Mouse (Mus musculus): ENCODE data around the gene L1cam. TPM values are rescaled to one million over a fixed set of nuclear protein-coding genes. Genes with fewer than 3 reads are reported as not detected.

The L1cam gene
- total RNA-seq, 2 experiments from 2014 or later: 2.2 to 2.3 TPM

Other genes starting within 250 kb of the L1cam start
- gene Pnck, start 236.0 kb downstream of the L1cam start, total RNA-seq (2021): 1 to 10 TPM; 5.0 to 7.6 TPM
- gene Slc6a8, start 223.0 kb downstream of the L1cam start, total RNA-seq (2021): 100 to 1,000 TPM; 123 to 125 TPM
- gene Bcap31, start 179.9 kb downstream of the L1cam start, total RNA-seq (2021): 10 to 100 TPM; 76.5 to 81.9 TPM
- gene Abcd1, start 179.5 kb downstream of the L1cam start, total RNA-seq (2021): 10 to 100 TPM; 29.1 to 30.6 TPM
- gene Plxnb3, start 139.0 kb downstream of the L1cam start, total RNA-seq (2021): 1 to 10 TPM; 1.6 to 1.7 TPM
- gene Srpk3, start 121.7 kb downstream of the L1cam start, total RNA-seq (2021): 10 to 100 TPM; 29.5 to 32.8 TPM
- 100 to 1,000 TPM; 607 to 615 TPM for gene Idh3g, start 109.2 kb downstream of the L1cam start, total RNA-seq (2021)
- 10 to 100 TPM; 83.8 to 87.4 TPM for gene Ssr4, start 109.1 kb downstream of the L1cam start, total RNA-seq (2021)
- 1 to 10 TPM; 1.7 to 1.8 TPM for gene Pdzd4, start 71.1 kb downstream of the L1cam start, total RNA-seq (2021)
- gene Avpr2, start 4.0 kb downstream of the L1cam start, total RNA-seq (2021): not detected
- gene Arhgap4, start 25.8 kb upstream of the L1cam start, total RNA-seq (2021): 1 to 10 TPM; 1.5 to 1.8 TPM
- 10 to 100 TPM; 61.5 to 69.3 TPM for gene Naa10, start 25.8 kb upstream of the L1cam start, total RNA-seq (2021)
- 1 to 10 TPM; 5.8 to 6.2 TPM for gene Renbp, start 34.7 kb upstream of the L1cam start, total RNA-seq (2021)
- gene Hcfc1, start 70.3 kb upstream of the L1cam start, total RNA-seq (2021): 10 to 100 TPM; 39.3 to 41.8 TPM
- 10 to 100 TPM; 58.1 to 60.1 TPM for gene Irak1, start 127.8 kb upstream of the L1cam start, total RNA-seq (2021)
- gene Opn1mw, start 231.4 kb upstream of the L1cam start, total RNA-seq (2021): not detected
- 10 to 100 TPM; 27.2 to 30.1 TPM for gene Mecp2, start 239.3 kb upstream of the L1cam start, total RNA-seq (2021)